Mouse (Mus musculus) embryonic stem cell, embryonic (primary cell): ENCODE measurements around the gene Erich4.
"Not testable (repeated sequence)": the region's sequence is repeated elsewhere in the genome, so short reads cannot be mapped to it uniquely, and the experiment has no call there.

Experiments used
- CTCF ChIA-PET, 4 experiments: fragments of 300-600 bp in 2 of 4; fragments of 350-600 bp in 2 of 4; sonication (Branson Sonifier 250); formaldehyde crosslinking; loops; one replicate each; lab custom pipeline; 2022; ENCODE audit warnings: inconsistent platforms in 2 of 4; lab: Charles Lee
- POLR2A ChIA-PET, 4 experiments: fragments of 300-600 bp in 2 of 4; fragments of 350-600 bp in 2 of 4; sonication (Branson Sonifier 250); formaldehyde crosslinking; loops; one replicate each; lab custom pipeline; 2022; ENCODE audit warnings: antibody characterized with exemption in 4 of 4, inconsistent platforms in 1 of 4; lab: Charles Lee

Gene Erich4

DNA sequence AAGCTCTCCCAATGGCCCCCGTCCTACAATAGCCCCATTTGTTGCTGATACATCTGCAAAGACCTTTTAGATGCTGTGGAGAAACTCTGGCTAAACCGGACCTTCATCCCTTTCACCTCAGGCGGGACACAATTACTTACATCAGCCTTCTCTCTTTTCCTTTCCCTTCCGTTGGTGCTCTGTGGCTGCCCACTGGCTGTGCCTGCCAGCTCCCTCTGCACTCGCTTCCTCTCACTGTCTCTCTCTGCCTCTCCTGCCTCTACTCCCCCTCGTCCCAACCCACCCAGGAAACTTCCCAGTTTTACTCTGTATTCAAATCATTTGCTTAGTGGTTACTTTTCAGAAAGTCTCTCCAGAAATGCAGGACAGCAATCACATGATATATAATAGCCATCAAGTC, 5.6 kb downstream of the Erich4 start:
- ChIA-PET CTCF (interaction anchor here in 2 of 4 experiments (0.7 to 1.6 kb wide), 3 partner anchors 10 to 133 kb away, joined by 3 to 5 read pairs (median 5); partner anchors contain the start of gene Ceacam1 (in 1 of the 2)), POLR2A (interaction anchor here in 1 of 4 experiments (1.2 kb wide), 1 partner anchor 9 kb away, joined by 5 read pairs; the partner anchor contains the start of gene Dmac2)

GRCm38 (mm10) chr7:25607196-25607595, 8.5 kb downstream of the Erich4 start:
- POLR2A ChIA-PET: interaction anchor here in 2 of 4 experiments (0.7 to 1.4 kb wide), 2 partner anchors 174 to 581 kb away, joined by 3 to 4 read pairs; no protein-coding TSS in a partner anchor
- CTCF ChIA-PET: no interaction called here

DNA sequence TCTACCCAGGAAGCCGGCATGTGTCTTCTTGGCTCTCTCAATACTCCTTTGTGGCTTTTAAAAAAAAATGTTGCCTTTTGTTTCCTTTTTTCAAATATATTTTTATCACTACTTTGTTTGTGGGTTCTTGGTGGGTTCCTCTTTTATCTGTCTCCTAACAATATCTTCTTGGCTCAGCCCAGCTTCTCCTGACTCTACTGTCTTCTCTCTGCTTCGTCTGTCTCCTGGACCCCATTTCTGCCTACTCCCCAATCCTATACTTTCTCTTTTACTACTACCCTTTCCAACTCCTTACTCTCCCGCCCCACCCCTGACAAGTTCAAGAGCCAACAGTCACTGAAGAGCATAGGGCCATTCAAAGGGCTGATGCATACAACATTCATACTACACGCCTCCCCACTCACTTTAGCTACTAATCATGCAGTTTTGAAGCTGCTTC, 9.0 kb downstream of the Erich4 start:
- CTCF ChIA-PET: interaction anchor here in 1 of 4 experiments (1.3 kb wide), 1 partner anchor 18 kb away, joined by 3 read pairs; no protein-coding TSS in a partner anchor
- POLR2A ChIA-PET: interaction anchor here in 1 of 4 experiments (1.4 kb wide), 1 partner anchor 173 kb away, joined by 4 read pairs; no protein-coding TSS in a partner anchor

- ChIA-PET POLR2A (interaction anchor here in 2 of 4 experiments (0.7 to 3.0 kb wide), 12 partner anchors 18 to 199 kb away, joined by 3 to 10 read pairs (median 4); partner anchors contain the start of gene Dmac2 (in 1 of the 2)), CTCF (interaction anchor here in 3 of 4 experiments (0.6 to 1.9 kb wide), 10 partner anchors 116 to 199 kb away, joined by 3 to 7 read pairs (median 4); partner anchors contain the start of gene Ceacam1 (in 1 of the 3))
These were observed 14.3 kb downstream of the Erich4 start for GRCm38 (mm10) chr7:25601346-25601745.

GRCm38 (mm10) chr7:25600666-25601065, 15.0 kb downstream of the Erich4 start:
- ChIA-PET CTCF (interaction anchor here in 3 of 4 experiments (0.6 to 1.9 kb wide), 13 partner anchors 47 to 198 kb away, joined by 3 to 18 read pairs (median 5); partner anchors contain the start of gene Ceacam1 (in 1 of the 3)), POLR2A (interaction anchor here in 3 of 4 experiments (0.5 to 3.0 kb wide), 11 partner anchors 18 to 191 kb away, joined by 3 to 10 read pairs (median 5); partner anchors contain the start of gene Dmac2 (in 1 of the 3))

- CTCF ChIA-PET: interaction anchor here (0.5 to 1.7 kb wide), 59 partner anchors 10 to 1609 kb away, joined by 3 to 24 read pairs (median 4); partner anchors contain the start of genes Ceacam1 (in 3 of the 4), Erich4 (in 1 of the 4) and Megf8 (in 1 of the 4)
These were observed 16.0 kb downstream of the Erich4 start for GRCm38 (mm10) chr7:25599663-25600062.

DNA sequence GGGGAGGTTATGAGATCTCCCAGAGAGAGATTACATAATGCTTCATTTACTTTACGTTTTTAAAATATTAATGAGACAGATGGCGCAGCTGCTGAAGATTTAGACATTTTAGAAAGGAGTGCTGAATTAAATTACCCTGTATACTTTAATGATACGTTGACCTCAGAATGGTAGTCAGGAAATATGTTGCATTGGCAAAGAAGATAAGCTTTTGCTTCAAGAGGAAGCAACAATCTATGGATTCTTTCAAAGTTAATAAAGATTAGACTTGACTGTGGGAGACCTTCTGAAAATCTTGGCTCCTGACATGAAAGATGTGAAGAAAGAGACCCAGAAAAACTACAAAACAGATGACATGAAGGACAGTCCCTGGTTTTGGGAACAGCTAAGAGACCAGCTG, 21.8 kb downstream of the Erich4 start:
- POLR2A ChIA-PET: interaction anchor here in 1 of 4 experiments (1.6 kb wide), 1 partner anchor 12 kb away, joined by 6 read pairs; no protein-coding TSS in a partner anchor
- CTCF ChIA-PET: interaction anchor here in 1 of 4 experiments (0.6 kb wide), 1 partner anchor 500 kb away, joined by 3 read pairs; no protein-coding TSS in a partner anchor

More at GRCm38 (mm10) chr7:25599663-25600062, 16.0 kb downstream of the Erich4 start:
- POLR2A ChIA-PET: interaction anchor here (0.8 to 3.0 kb wide), 15 partner anchors 13 to 216 kb away, joined by 3 to 9 read pairs (median 4); partner anchors contain the start of gene Dmac2 (in 1 of the 4)

DNA sequence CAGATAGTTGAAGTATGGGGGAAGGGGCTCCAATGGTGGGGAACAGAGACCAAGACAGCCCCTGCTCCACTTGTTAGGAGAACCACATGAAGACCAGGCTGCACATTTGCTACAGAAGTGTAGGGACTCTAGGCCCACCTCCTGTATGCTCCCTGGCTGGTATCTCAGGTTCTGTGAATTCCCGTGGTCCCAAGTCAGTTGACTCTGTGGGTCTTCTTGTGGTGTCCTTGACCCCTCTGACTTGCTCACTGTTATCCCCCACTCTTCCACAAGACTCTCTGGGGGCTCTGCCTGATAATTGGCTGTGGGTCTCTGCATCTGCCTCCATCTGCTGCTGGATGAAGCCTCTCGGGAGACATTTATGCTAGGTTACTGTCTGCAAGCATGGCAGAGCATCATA, 24.5 kb downstream of the Erich4 start:
- POLR2A ChIA-PET: no interaction called here

GRCm38 (mm10) chr7:25585351-25586204, 30.1 kb downstream of the Erich4 start:
- ChIA-PET CTCF (no interaction called here), POLR2A (no interaction called here)

More for the DNA sequence above, 24.5 kb downstream of the Erich4 start:
- CTCF ChIA-PET: no interaction called here

- CTCF ChIA-PET: no interaction called here
- POLR2A ChIA-PET: interaction anchor here in 1 of 4 experiments (0.6 to 1.0 kb wide), 2 partner anchors 53 to 1719 kb away, joined by 3 to 4 read pairs; no protein-coding TSS in a partner anchor
These were observed 31.0 kb downstream of the Erich4 start for GRCm38 (mm10) chr7:25584651-25585050.

DNA sequence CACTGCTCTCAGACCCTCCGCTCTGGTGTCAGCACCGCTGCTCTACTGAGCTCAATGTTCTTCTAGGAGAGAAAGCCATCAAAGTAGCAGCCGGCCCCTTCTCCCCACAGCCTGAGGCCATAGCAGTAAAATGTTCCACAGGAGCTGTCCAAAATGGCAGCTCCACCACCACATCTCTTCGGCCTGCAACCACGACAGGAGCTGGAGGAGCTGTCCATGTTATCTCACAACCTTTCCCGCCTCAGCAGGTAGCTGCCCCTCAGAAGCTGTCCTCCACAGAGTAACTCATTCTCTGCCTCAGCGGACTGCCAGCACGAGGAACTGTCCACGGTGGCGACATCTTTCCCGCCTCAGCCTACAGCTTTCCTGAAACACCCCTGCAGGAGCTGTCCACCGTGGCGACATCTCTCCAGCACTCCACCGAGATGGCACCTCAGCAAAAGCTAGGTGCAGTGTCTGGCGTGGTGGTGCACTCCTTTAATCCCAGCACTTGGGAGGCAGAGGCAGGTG, 33.3 kb downstream of the Erich4 start:
- POLR2A ChIA-PET: interaction anchor here in 3 of 4 experiments (0.6 to 1.7 kb wide), 8 partner anchors 11 to 1778 kb away, joined by 3 to 11 read pairs (median 3); no protein-coding TSS in a partner anchor
- CTCF ChIA-PET: interaction anchor here (0.5 to 2.2 kb wide), 11 partner anchors 17 to 481 kb away, joined by 3 to 10 read pairs (median 4); no protein-coding TSS in a partner anchor

DNA sequence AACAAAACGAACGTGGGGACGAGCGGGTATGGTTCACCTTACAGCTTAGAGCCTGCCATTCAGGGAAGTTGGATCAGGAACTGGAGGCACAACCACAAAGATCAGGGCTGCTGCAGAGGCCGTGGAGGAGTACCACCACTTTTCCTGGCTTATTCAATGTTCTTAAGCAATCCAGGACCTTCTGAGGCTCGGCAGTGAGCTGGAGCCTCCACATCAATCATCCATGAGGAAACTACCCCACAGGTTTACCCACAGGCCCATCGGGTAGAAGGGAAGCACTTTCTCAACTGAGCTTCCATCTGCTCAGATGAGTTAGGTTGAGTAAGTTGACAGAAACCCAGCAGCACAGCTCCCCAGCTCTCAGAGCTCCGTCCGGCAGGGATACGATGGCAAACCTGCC, 36.3 kb downstream of the Erich4 start:
- CTCF ChIA-PET: no interaction called here
- POLR2A ChIA-PET: interaction anchor here in 1 of 4 experiments (1.2 kb wide), 1 partner anchor 146 kb away, joined by 3 read pairs; no protein-coding TSS in a partner anchor

DNA sequence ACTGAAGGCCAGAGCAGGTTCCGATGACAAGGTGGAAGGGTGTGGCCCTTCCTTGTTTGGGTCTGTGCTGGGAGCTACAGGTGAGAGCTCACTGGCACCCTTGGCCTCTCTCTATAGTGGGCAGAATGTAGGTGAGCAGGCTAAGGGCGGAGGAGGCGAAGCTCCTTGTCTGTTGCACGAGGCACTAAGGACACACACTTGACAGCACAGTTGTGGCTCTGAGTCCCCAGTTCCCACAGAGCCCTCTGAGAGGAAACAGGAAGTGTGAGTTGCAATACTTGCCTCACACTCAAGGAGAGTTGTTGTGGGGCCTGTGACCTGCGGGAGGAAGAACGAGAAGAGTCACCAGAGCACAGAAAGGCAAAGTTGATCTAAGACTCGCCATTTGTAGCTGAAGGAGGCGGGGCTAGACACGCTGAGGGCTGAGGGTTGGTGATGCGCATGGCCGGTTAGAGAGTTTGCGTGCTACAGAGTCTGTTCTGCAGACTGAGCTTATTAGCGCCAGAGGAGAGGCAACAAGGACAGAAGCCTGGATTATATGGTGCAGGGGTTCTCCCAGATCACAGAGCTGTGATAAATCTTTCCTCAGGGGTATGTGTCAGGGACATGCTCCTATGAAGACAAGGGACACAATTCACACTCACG, 38.8 kb downstream of the Erich4 start:
- POLR2A ChIA-PET: interaction anchor here in 2 of 4 experiments (1.1 kb wide), 2 partner anchors 737 kb away, joined by 3 to 8 read pairs; no protein-coding TSS in a partner anchor
- CTCF ChIA-PET: interaction anchor here in 1 of 4 experiments (0.5 kb wide), 1 partner anchor 738 kb away, joined by 3 read pairs; no protein-coding TSS in a partner anchor

- CTCF ChIA-PET: interaction anchor here in 1 of 4 experiments (0.5 kb wide), 1 partner anchor 737 kb away, joined by 3 read pairs; no protein-coding TSS in a partner anchor
- POLR2A ChIA-PET: interaction anchor here in 2 of 4 experiments (1.1 kb wide), 2 partner anchors 736 to 737 kb away, joined by 3 to 8 read pairs; no protein-coding TSS in a partner anchor
These were observed 39.4 kb downstream of the Erich4 start for GRCm38 (mm10) chr7:25576308-25576707.

- ChIA-PET CTCF (no interaction called here), POLR2A (no interaction called here)
These were observed 39.8 kb downstream of the Erich4 start for GRCm38 (mm10) chr7:25575870-25576269.

GRCm38 (mm10) chr7:25575105-25575504, 40.6 kb downstream of the Erich4 start:
- CTCF ChIA-PET: no interaction called here
- POLR2A ChIA-PET: no interaction called here

- POLR2A ChIA-PET, CTCF ChIA-PET: not testable (repeated sequence)
These were observed 41.9 kb downstream of the Erich4 start for GRCm38 (mm10) chr7:25573806-25574205.
